Mouse (Mus musculus) monocyte, adult 5-6 weeks (primary cell): ENCODE measurements around the gene Bcl2l15. TPM values are rescaled to one million over a fixed set of nuclear protein-coding genes. Genes with fewer than 3 reads are reported as not detected.
A peak's percentile ranks its signal among the peaks of the same experiment; 100 is the strongest.
"Not testable (repeated sequence)": the region's sequence is repeated elsewhere in the genome, so short reads cannot be mapped to it uniquely, and the experiment has no call there.

ENCODE experiments used
- ATAC-seq: fragments of 153-309, 156-312 bp; replicated peaks from 2 replicates; pipeline ENCODE4 v1.8.0; 2017; ENCODE audit warnings: mild to moderate bottlenecking; ENCODE audit not compliant: low TSS enrichment, insufficient number of reproducible peaks, severe bottlenecking, poor library complexity, low FRiP score
- total RNA-seq: library from RNA; stranded (forward); fragments of 200-1000, 200-491, 200-594 nt; gene quantifications from 3 replicates; pipeline ENCODE4 v1.2.3, GENCODE M21; 2017

The Bcl2l15 gene
- total RNA-seq = 0.39 to 2.8 TPM in 2 of 3 replicates, not detected in the other

DNA sequence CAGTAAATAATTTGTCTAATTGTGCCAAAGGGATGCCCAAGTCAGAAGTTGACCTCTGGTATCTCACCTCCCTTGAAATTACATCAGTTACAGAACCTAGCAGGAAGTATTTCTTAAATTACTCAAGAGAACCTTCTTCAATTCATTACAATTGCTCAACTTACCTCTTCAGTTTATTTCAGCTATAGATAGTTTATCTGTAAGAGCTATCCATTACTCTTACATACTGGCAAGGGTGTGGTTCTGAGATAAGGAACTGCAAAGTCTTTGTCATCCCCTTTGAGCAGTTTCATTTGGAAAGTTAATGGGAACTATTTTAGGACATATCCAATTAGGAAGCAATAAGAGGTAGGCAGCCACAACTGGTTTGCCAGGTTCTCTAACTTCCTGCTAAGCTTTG is at the start of gene Bcl2l15:
TSS of gene Bcl2l15 (plus strand) at position 176 of the 400 bp plus-strand sequence.
- ATAC-seq = no peak

DNA sequence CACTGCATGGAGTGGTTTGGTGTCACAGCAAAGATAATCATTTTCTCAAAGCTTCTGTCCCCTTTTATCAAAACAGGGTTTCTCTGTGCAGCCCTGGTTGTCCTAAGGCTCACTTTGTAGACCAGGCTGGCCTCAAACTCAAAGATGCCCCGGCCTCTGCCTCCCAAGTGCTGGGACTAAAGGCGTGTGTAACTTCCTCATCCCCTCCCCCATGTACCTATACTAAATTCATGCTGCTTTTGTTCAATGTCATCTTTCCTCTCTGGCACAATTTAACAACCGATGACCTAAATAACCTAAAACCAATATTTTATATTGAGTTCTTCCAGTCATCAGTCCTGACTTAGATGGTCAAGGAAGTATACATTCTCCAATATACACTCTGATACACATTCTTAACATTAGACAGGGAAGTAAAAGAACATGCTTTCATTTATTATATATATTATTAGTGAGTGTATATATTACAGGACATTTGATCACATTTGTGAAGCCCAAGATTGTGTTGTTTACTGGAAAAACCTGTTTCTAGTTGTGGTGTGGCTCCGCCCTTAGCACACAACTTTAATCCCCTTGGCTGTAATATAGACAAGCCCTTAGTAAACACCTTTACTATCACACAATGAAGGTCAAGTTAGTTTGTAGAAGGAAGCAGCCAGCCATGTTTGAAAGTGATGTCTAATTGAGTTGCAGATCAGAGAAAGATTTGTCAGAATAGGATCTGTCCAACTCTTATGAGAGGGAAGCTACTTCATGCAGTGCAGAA is 49.4 kb upstream of the Bcl2l15 start:
- no peak for ATAC-seq

DNA sequence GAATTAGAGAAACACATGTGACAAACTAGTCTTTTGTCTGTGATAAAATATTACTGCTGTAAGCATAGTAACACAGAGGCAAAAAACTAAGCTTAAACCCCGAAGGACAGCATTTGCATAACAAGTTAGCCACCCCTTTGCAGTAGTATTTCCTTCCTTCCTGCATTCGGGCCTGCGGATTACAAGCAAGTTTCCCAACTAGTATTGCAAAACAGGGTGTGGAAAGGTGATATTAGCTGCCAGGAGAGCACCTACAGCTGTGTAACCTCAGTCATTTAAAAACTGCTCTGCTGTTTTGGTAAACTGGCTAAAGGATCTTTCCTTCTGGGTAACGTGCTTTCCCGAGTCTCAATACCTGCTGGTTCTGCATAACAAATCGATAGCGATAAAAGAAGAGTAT is 45.2 kb upstream of the Bcl2l15 start:
- ATAC-seq = no peak

DNA sequence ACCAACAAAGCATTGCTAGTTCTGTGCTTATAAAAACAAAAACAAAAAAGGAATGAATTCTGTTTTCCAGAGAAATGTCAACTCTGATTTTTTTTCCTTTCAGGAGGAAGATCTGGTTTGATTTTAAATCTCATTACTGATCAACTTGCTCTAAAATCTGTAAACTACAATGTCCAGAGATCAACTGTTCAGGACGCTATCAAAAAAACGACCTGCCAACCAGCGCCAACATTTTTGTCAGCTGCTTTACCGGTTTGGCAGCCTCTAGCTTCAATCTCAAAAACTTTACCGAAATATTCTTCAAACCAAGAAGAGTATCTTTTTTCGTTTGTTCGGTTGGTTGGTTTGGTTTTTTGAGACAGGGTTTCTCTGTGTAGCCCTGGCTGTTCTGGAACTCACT is 43.3 kb upstream of the Bcl2l15 start:
- no peak for ATAC-seq

DNA sequence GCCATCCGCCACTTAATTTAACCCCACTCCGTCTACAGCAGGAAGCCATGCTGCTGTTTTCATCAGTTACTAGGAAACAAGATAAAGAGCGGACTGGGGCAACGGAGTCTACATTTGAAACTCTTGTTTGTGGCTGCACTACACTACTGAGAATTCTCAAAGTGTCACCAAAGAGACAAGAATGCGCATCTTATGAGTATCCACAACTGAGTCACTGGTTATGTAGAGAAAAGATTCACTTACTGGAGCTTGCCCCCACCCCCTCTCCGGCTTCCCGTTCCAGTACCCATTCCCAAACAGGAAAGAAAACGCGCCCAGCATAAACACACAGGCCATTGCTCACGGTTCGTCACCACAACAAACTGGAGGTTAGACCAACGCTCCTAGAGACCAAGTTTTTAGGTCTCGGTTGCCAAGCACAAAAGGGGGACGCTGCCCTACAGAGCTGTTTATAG is 42.5 kb upstream of the Bcl2l15 start:
- ATAC-seq = no peak

DNA sequence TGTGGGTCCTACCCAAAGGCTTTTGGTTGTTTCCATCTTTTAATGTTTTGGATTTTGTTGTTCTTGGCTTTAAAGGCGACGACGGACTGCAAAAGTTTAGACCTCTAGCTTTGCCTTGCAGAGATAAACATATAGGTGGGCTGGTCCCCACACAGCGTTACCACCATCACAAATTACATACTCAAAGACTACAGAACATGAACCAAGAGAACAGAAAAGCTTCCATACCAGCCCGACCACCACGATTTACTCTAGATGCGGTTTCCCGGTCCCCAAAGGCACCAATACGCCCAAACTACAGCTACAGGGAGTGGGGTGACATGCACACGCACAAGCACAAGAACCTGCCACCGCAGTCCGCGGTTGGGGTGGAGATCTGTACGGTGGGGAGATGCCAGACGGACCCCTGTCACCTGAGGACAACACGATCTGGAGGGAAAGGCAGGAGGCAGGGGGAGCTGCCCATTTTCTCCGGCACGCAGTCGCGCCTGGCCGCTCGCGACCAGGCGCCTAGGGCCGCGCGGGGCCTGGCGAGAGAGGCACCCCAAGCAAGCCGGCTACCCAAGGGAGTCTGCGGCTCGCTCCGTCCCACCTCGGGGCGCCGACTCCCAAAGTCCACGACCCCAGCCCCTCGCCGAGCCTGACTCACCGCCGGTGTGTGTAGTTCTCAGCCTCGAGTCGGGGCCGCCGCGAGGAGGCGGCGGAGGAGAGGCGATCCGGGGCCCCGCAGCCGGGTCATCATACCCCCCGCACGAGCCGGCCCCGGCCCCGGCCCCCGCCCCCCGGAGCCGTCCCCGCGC is 41.9 kb upstream of the Bcl2l15 start:
- no peak for ATAC-seq

DNA sequence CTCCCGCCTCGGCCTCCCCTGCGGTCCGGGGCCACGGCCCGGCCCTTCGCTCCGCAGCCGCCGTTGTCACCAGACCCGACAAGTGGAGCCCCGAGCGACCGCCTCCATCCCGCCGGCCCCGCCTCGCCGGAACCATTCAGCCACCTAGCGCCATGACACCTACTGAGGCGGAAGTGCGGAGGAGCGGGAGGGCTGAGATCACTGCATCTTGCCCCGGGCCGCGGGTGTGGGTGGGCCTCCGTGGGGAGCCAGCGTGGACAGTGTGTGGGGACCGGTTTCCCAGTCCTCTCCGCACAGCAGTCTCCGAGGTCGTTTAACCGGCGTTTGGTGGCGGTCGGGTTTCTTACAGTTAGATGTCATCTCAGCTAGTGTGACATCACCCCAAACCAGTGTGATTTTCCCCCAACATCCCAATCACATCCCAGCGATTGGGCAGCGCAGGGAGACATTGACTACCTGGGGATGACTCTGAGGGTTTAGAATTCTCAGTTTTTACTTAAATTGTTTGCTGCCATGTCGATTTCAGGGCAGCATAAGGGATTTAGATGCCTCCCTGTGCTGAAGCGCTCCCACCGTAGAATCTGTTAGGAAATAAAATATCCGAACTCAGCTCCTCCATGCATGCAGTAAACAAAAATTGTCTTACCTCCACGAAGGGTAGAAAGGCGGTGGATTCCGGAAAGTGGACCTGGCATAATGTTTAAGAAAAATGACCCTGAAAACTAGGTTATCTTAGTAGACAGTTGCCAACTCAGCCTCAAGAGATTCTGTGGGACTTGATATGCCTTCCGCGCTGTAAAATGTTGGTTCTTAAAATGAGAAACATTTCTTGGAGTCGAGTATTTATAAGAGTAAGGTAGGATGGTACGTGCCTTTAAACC is 40.9 kb upstream of the Bcl2l15 start, which contains the start of gene Hipk1:
TSS of gene Hipk1 (minus strand) at position 334 of the 881 bp plus-strand sequence.
- ATAC-seq = peak; percentile 97

DNA sequence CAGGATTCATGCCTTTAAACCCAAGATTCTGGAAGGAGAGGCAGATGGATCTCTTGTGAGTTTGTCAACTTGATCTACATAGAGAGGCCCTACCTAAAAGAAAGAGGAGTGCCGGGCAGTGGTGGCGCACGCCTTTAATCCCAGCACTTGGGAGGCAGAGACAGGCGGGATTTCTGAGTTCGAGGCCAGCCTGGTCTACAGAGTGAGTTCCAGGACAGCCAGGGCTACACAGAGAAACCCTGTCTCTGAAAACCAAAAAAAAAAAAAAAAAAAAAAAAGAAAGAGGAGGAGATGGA is 40.3 kb upstream of the Bcl2l15 start:
- ATAC-seq = not testable (repeated sequence)

DNA sequence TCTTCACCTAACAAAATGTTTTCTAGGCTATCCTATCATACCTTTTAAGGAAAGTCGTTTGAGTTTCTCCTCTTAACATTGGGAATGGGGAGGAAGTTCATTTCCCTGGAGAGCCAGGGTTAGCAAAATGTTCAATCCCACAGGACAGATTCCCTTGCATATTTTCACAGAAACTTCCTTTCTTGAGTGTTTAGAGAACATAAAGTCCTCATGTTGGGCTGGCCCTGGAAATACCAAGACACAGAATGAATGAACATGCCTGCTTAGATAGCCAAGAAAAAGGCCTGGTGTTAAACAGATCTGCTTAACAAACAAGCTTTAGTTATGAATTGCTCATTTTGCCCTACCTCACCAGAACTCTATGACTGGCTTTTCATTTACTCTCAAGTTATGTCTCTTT is 39.8 kb upstream of the Bcl2l15 start:
- ATAC-seq = no peak

DNA sequence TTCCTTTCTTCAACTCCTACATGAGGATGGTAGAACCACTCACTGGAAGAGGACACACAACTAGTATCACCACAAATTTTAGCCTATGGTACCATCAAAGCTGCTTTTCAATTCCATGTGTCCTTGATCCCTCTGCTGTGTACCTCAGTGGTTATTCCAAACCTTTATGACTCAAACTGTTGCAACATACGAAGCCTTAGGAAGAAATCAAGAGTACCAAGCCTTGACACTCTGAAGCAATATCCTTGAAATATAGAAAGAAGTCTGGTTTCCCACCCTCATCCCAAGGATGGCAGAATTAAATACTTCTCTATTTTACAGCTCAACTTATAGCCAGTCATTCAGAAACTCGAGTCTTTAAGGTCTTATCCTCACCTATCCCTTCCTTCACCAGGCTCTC is 36.0 kb upstream of the Bcl2l15 start:
- no peak for ATAC-seq

DNA sequence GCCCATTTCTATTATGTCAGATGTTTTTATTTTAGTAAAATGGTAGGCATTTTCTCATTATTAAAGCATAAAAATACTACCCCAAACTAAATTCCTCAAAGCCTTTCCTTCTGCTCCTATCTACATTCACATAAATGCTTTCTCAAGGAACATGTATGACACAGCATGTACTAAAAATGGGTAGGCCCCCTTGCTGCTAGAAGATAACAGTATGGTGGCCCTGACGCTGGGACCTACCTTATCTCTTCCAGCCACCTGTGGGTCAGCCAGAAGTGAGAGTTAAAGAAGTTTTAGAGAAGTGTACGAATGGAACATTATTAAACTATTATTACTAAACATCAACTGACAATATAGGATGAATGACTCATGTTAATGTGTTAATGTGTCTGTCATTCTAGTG is 32.9 kb upstream of the Bcl2l15 start:
- ATAC-seq = no peak

DNA sequence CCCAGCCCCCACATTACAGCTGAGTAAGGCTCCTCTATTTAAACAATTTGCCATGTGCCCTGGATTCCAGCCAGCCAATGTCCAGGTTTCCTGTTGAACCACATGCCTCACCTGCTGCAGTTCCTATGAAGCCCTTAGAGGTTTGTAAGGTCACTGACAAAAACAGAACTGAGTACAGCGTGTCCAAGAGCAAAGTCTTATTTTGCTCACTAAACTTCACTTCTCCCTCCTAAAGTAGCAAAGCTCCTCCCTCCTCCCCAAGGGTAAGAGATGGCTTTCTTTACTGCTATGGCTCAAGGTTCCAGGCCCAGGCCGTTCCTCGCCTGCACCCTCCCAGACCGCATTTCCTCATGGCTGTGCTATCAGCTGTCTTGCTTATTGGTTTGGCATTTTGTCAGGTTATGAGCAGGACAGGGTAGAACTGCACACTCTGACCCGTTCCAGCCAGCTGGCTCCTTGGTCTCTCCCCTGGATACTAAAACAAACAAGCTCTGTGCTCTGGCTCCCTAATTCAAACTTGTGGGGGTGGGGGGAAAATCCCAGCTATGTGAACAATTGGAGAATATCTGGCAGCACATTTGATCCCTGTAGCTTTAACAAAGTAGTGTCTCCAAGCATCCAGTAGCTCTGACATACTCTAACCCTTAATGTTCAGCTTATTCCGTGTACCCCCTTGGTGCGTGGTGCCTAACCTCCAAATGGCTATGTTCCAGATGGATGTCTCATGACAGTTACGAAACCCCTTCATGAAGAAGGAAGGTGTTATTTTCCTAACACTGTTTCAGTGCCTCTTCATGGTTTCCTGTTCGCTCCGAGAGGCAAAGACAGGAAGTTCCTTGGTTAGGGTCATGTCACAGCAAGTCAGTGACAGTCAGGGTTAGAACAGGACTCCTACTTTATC is 30.5 kb upstream of the Bcl2l15 start:
- peak; percentile 92 for ATAC-seq

DNA sequence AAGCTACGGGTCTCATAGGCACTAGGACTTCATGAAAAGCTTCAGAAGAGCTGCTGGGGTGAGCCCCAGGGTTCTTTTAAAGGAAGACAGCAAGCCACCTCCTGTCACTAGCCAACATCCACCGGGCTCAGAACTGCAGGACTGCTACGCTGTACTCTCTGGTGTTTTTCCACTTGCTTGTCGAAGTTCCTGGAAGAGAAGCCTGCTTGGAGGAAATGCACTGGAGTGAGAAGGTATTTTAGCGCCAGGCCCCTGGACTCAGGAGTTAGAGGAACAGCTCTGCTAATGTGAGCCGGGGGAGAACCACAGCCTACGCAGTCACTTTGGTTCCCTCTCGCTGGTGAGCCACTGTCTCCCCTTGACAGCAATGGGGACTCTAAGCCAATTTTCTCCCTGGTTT is 29.5 kb upstream of the Bcl2l15 start:
- no peak for ATAC-seq

DNA sequence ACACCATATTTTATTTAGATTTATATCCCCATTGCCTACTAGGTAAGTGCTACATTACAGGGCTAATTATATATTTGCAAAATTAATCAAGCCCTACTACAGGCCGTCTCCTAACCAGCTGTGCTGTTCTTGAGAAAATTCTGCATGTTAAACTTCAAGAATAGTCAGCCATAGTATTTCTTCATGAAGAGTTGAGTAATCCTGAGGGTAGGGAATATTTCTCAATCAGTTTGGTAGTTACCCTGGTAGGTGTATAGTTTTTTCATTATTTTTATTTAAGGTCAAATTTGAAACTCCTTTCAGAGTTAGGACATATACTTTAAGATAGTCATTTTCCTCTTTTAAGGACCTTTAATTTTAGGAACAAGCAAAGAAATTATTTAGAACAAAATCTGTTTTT is 26.7 kb upstream of the Bcl2l15 start:
- no peak for ATAC-seq

DNA sequence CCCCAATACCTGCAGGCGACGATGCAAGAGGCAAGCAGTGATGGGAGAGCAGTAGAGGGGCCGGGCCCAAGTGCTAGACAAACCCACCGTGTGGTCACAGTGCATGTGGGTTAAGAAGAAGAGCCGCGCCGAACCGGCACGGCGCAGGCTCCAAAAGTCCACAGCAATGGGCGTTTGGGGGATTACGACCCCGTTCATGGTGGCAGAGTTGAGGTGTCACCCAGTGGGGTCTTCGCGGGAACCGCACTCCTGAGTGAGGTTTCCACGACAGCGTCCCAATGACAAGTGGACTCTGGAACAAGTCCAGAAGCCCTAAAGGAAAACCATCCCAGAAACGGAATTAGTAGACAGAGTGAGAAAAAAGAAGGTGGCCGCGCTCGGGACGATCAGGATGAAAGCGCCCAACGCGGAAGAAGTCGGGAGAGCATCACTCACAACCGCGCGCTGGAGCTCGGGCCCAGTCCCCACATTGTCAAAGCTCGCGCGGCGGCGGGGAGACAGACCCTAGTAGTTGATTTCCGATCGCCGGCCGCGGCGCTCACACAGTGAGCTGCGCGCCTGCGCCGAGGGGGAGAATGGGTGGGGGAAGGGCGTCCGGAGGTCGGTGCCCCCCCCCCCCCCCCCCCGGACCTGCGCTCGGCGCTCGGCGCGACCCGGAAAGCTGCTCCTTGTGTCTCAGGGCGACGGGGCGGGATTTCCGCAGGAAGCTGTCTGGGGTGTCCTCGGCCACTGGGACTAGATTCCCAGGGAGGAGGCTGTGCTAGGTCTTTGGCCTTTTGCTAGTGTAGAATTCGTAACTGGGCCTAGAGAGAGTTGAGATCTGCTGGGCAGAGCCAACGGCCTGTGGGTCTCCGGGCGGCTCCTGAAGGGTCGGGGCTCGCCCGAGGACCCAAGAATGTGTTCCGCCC is 23.3 kb upstream of the Bcl2l15 start, which contains the start of the genes Dclre1b, Ap4b1 and Gm43064:
TSS of gene Dclre1b (minus strand) at position 554 of the 908 bp plus-strand sequence.
TSS of gene Ap4b1 (plus strand) at position 630 of the 908 bp plus-strand sequence.
TSS of gene Gm43064 (plus strand) at position 683 of the 908 bp plus-strand sequence.
- ATAC-seq = peak; percentile 84

DNA sequence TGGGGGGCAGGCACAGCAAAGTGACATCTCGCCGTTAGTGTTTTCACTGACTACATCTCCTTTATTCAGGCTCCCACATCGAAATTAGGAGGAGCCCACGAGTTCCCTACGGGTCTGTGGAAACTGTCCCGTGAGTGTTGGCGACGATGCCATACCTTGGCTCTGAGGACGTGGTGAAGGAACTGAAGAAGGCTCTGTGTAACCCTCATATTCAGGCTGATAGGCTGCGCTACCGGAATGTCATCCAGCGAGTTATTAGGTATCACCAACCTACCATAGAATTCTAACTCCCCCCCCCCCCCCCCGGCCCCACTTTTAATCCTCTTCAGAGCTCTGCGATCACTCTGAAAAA is 22.6 kb upstream of the Bcl2l15 start:
- ATAC-seq = peak; percentile 47

DNA sequence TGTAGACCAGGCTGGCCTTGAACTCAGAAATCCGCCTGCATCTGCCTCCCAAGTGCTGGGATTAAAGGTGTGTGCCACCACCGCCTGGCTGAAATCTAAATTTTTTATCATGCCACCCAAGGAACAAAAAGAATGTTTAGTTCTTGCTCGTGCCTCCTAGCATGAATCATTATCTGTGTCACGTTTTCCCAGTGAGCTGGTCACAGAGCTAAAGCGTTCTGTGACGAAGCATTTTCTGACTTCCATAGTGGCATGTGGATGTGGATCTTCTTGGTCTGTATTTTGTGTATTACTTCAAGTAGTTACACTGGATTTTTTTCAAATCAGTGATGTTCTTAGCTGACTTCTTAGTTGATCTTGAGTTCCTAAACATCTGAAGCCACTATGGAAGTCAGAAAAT is 21.4 kb upstream of the Bcl2l15 start:
- no peak for ATAC-seq
